30 mouse cellular contexts compared by ENCODE assay signal in the genomic region with DNA sequence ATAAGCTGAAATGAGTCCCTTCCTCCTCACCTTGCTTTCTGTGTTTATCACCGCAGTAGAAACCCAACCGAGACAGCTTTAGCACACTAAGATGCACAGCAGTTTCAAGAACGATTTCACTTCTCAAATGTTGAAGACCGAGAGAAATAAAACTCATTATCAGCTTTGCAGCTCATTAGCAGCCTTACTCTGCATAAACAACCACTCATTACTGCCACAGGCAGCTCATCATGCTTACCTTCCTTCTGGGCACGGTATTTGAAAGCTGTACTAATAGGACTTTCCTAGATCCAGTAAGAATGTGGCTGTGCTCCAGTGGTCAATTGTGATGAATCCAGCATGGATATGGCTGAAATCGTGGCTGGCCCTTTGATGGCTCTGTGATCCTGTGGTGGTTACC. TPM values are rescaled to one million over a fixed set of nuclear protein-coding genes. Genes with fewer than 3 reads are reported as not detected.
DNase-seq lines count a peak whose midpoint lies in the region; ATAC-seq and TF ChIP-seq lines count a peak whose summit lies in the region.
"Had no signal": no experiment of that assay in that cellular context is flagged by ENCODE, and none has a peak within 500 bp of the region (broad histone marks: within the 10 kb centered on the region; RNA-seq: fewer than 3 reads in every experiment).

No protein-coding gene starts in this region.

- no peak for ATAC-seq in forebrain, embryonic 14.5 days
- no peak for ATAC-seq in forebrain, embryonic 11.5 days (replicated peaks; ENCODE audit: low FRiP score)
- ATAC-seq in hindbrain, embryonic 16.5 days = peak; percentile 67; the same call in 1 of the 2 replicates
- no peak for ATAC-seq in hindbrain, embryonic 11.5 days (ENCODE audit: low FRiP score)
- ATAC-seq in neural tube, embryonic 14.5 days (ENCODE audit: low read depth) = peak; percentile 36; the same call in 1 of the 2 replicates
- ATAC-seq: activated CD4-positive, CD25-positive, alpha-beta regulatory T cell, adult 4 months; CD4-positive, CD25-positive, alpha-beta regulatory T cell, adult 4 months; forebrain, embryonic 16.5 days; Patski had no signal

- peak; percentile 23 for DNase-seq in forebrain, embryonic 14.5 days (ENCODE audit: low spot score)
- no peak for DNase-seq in forebrain, embryonic 11.5 days (ENCODE audit: low spot score)
- DNase-seq in hindbrain, embryonic 11.5 days (ENCODE audit: low spot score) = no peak
- DNase-seq in neural tube, embryonic 10.5 days (ENCODE audit: extremely low spot score, low spot score) = no peak
- peak; percentile 52 for DNase-seq in brain, embryonic 14.5 days (ENCODE audit: low read depth)
- DNase-seq in heart, postnatal 14 days = no peak
- DNase-seq: adrenal gland, adult 8-10 months; adrenal gland, postnatal 14 days; adrenal gland, postnatal 36 days; B cell, adult 2 months; cerebellum, adult 11 months; cerebellum, adult 18-20 months; cerebellum, adult 8-10 months; cerebellum, adult 9-11 months; cerebellum, postnatal 14 days; cerebellum, postnatal 36 days; embryo, embryonic 11 days had no signal

- TF ChIP-seq POLR2A in brain, embryonic 14.5 days (IDR thresholded peaks at IDR 0.05; ENCODE audit: borderline replicate concordance, extremely low read depth, insufficient read depth, insufficient read length, poor library complexity, severe bottlenecking) = no peak

- no peak overlapping the region for H3K4me2 ChIP-seq in forebrain, embryonic 14.5 days (ENCODE audit: low read length)
- no peak overlapping the region for H3K4me2 ChIP-seq in forebrain, embryonic 11.5 days (ENCODE audit: low read depth, low read length, severe bottlenecking)
- no peak overlapping the region for H3K4me2 ChIP-seq in hindbrain, embryonic 16.5 days (ENCODE audit: low read length)
- no peak overlapping the region for H3K4me2 ChIP-seq in hindbrain, embryonic 11.5 days (replicated peaks; ENCODE audit: low read depth, low read length)
- no peak overlapping the region for H3K4me2 ChIP-seq in neural tube, embryonic 14.5 days (ENCODE audit: low read depth, low read length)
- H3K4me2 ChIP-seq: embryonic facial prominence, embryonic 13.5 days; embryonic facial prominence, embryonic 15.5 days had no signal

- no peaks in the 10 kb centered on the region for H3K9me3 ChIP-seq in forebrain, embryonic 14.5 days (replicated peaks; ENCODE audit: control insufficient read depth, low read length)
- no peaks in the 10 kb centered on the region for H3K9me3 ChIP-seq in forebrain, embryonic 11.5 days (ENCODE audit: control insufficient read depth, low read length)
- H3K9me3 ChIP-seq in hindbrain, embryonic 16.5 days (ENCODE audit: control insufficient read depth, low read length) = no peaks in the 10 kb centered on the region
- no peaks in the 10 kb centered on the region for H3K9me3 ChIP-seq in hindbrain, embryonic 11.5 days (ENCODE audit: control insufficient read depth, low read length)
- no peaks in the 10 kb centered on the region for H3K9me3 ChIP-seq in neural tube, embryonic 14.5 days (ENCODE audit: control insufficient read depth, low read length)
- H3K9me3 ChIP-seq: embryonic facial prominence, embryonic 13.5 days; embryonic facial prominence, embryonic 15.5 days; forebrain, embryonic 10.5 days had no signal

- intact Hi-C loops in heart, postnatal 14 days (cut with DNase I) = no loop called here

- no peak overlapping the region for H3K4me3 ChIP-seq in forebrain, embryonic 14.5 days (ENCODE audit: low read depth, low read length)
- no peak overlapping the region for H3K4me3 ChIP-seq in forebrain, embryonic 11.5 days (ENCODE audit: low read depth, low read length)
- no peak overlapping the region for H3K4me3 ChIP-seq in hindbrain, embryonic 16.5 days (ENCODE audit: low read length)
- no peak overlapping the region for H3K4me3 ChIP-seq in hindbrain, embryonic 11.5 days (ENCODE audit: low read depth, low read length)
- H3K4me3 ChIP-seq in neural tube, embryonic 14.5 days (ENCODE audit: low read depth, low read length) = no peak overlapping the region
- H3K4me3 ChIP-seq: embryonic facial prominence, embryonic 13.5 days; embryonic facial prominence, embryonic 15.5 days; erythroblast, embryonic 14.5 days; forebrain, embryonic 10.5 days had no signal

- WGBS in forebrain, embryonic 14.5 days = 45% methylated on average over 6 of the region's 6 CpGs
- WGBS in forebrain, embryonic 11.5 days = 79% methylated on average over 6 of the region's 6 CpGs
- WGBS in hindbrain, embryonic 16.5 days = 79% methylated on average over 6 of the region's 6 CpGs
- 82% methylated on average over 6 of the region's 6 CpGs for whole genome bisulfite sequencing in hindbrain, embryonic 11.5 days
- 79% methylated on average over 6 of the region's 6 CpGs for WGBS in neural tube, embryonic 14.5 days

- H3K4me1 ChIP-seq in forebrain, embryonic 14.5 days (ENCODE audit: control insufficient read depth, insufficient read depth, low read length) = no peaks in the 10 kb centered on the region
- no peaks in the 10 kb centered on the region for H3K4me1 ChIP-seq in forebrain, embryonic 11.5 days (replicated peaks; ENCODE audit: control insufficient read depth, insufficient read depth, low read length)
- H3K4me1 ChIP-seq in hindbrain, embryonic 16.5 days (ENCODE audit: control insufficient read depth, insufficient read depth, low read depth, low read length) = no peaks in the 10 kb centered on the region
- no peaks in the 10 kb centered on the region for H3K4me1 ChIP-seq in hindbrain, embryonic 11.5 days (replicated peaks; ENCODE audit: control insufficient read depth, insufficient read depth, low read length)
- no peaks in the 10 kb centered on the region for H3K4me1 ChIP-seq in neural tube, embryonic 14.5 days (ENCODE audit: control insufficient read depth, insufficient read depth, low read length)
- H3K4me1 ChIP-seq: embryonic facial prominence, embryonic 13.5 days; embryonic facial prominence, embryonic 15.5 days; forebrain, embryonic 10.5 days had no signal

- no peaks in the 10 kb centered on the region for H3K36me3 ChIP-seq in forebrain, embryonic 14.5 days (ENCODE audit: control insufficient read depth, insufficient read depth, low read length)
- no peaks in the 10 kb centered on the region for H3K36me3 ChIP-seq in forebrain, embryonic 11.5 days (ENCODE audit: control insufficient read depth, insufficient read depth, low read length)
- H3K36me3 ChIP-seq in hindbrain, embryonic 16.5 days (ENCODE audit: control insufficient read depth, insufficient read depth, low read length) = no peaks in the 10 kb centered on the region
- H3K36me3 ChIP-seq in hindbrain, embryonic 11.5 days (ENCODE audit: control insufficient read depth, insufficient read depth, low read length) = no peaks in the 10 kb centered on the region
- no peaks in the 10 kb centered on the region for H3K36me3 ChIP-seq in neural tube, embryonic 14.5 days (ENCODE audit: control insufficient read depth, insufficient read depth, low read length)
- H3K36me3 ChIP-seq: embryonic facial prominence, embryonic 13.5 days; embryonic facial prominence, embryonic 15.5 days; forebrain, embryonic 10.5 days; G1E had no signal

- no peaks in the 10 kb centered on the region for H3K27me3 ChIP-seq in forebrain, embryonic 14.5 days (replicated peaks; ENCODE audit: control insufficient read depth, insufficient read depth, low read length)
- no peaks in the 10 kb centered on the region for H3K27me3 ChIP-seq in forebrain, embryonic 11.5 days (ENCODE audit: control insufficient read depth, insufficient read depth, low read length)
- H3K27me3 ChIP-seq in hindbrain, embryonic 16.5 days (replicated peaks; ENCODE audit: control insufficient read depth, insufficient read depth, low read length) = no peaks in the 10 kb centered on the region
- H3K27me3 ChIP-seq in hindbrain, embryonic 11.5 days (ENCODE audit: control insufficient read depth, insufficient read depth, low read length) = no peaks in the 10 kb centered on the region
- H3K27me3 ChIP-seq in neural tube, embryonic 14.5 days (ENCODE audit: control insufficient read depth, insufficient read depth, low read length) = no peaks in the 10 kb centered on the region
- H3K27me3 ChIP-seq: CH12.LX; embryonic facial prominence, embryonic 13.5 days; embryonic facial prominence, embryonic 15.5 days; Patski had no signal

- TF ChIP-seq CTCF in brain, embryonic 14.5 days (IDR thresholded peaks at IDR 0.05; ENCODE audit: borderline replicate concordance, extremely low read depth, insufficient read depth, insufficient read length) = no peak

- H3K27ac ChIP-seq in forebrain, embryonic 14.5 days (ENCODE audit: low read depth, low read length) = no peak overlapping the region
- H3K27ac ChIP-seq in forebrain, embryonic 11.5 days (ENCODE audit: low read depth, low read length) = no peak overlapping the region
- no peak overlapping the region for H3K27ac ChIP-seq in hindbrain, embryonic 16.5 days (ENCODE audit: low read depth, low read length)
- H3K27ac ChIP-seq in hindbrain, embryonic 11.5 days (ENCODE audit: low read depth, low read length) = no peak overlapping the region
- no peak overlapping the region for H3K27ac ChIP-seq in neural tube, embryonic 14.5 days (ENCODE audit: low read depth, low read length)
- H3K27ac ChIP-seq: embryonic facial prominence, embryonic 13.5 days; embryonic facial prominence, embryonic 15.5 days; forebrain, embryonic 10.5 days had no signal

- no peak overlapping the region for H3K9ac ChIP-seq in forebrain, embryonic 14.5 days (ENCODE audit: low read length)
- H3K9ac ChIP-seq in forebrain, embryonic 11.5 days (ENCODE audit: low read length) = no peak overlapping the region
- no peak overlapping the region for H3K9ac ChIP-seq in hindbrain, embryonic 16.5 days (ENCODE audit: low read depth, low read length)
- H3K9ac ChIP-seq in hindbrain, embryonic 11.5 days (ENCODE audit: low read depth, low read length) = no peak overlapping the region
- no peak overlapping the region for H3K9ac ChIP-seq in neural tube, embryonic 14.5 days (replicated peaks; ENCODE audit: low read depth, low read length)
- H3K9ac ChIP-seq: embryonic facial prominence, embryonic 13.5 days; embryonic facial prominence, embryonic 15.5 days had no signal

RNA-seq across cellular contexts. Expression of gene Gabra5, which starts 23.0 kb away (rescaled TPM):
- polyA plus RNA-seq in forebrain, embryonic 14.5 days (2014; fragmentation: Nextera tagmentation; extraction: Ambion mirVana) = 24.1 and 29.6 TPM in 2 replicates
- 0.52 and 0.59 TPM in 2 replicates for polyA plus RNA-seq in forebrain, embryonic 11.5 days (2014; fragmentation: Nextera tagmentation; extraction: Ambion mirVana)
- polyA plus RNA-seq in hindbrain, embryonic 16.5 days (2015; fragmentation: Nextera tagmentation; extraction: Ambion mirVana) = 62.5 and 78.3 TPM in 2 replicates
- 0.15 and 0.84 TPM in 2 replicates for polyA plus RNA-seq in hindbrain, embryonic 11.5 days (2014; fragmentation: Nextera tagmentation; extraction: Ambion mirVana)
- polyA plus RNA-seq in neural tube, embryonic 14.5 days (2014; fragmentation: Nextera tagmentation; extraction: Ambion mirVana) = 38.1 and 61.4 TPM in 2 replicates
- 20.7 and 22.7 TPM in 2 replicates for polyA plus RNA-seq in brain, embryonic 14.5 days (2012; rRNA removed)
- total RNA-seq in heart, postnatal 14 days (2021) = not detected
- total RNA-seq: adrenal gland, postnatal 14 days; adrenal gland, postnatal 36 days; CH12.LX; common myeloid progenitor, adult 5-6 weeks had no signal
- polyA plus RNA-seq: activated CD4-positive, CD25-positive, alpha-beta regulatory T cell, adult 4 months; CD4-positive, CD25-positive, alpha-beta regulatory T cell, adult 4 months; erythroblast, embryonic 14.5 days; G1E; Patski had no signal

Comparison
In these comparisons a context has a peak if more than half of its experiments do, and no peak if none do; other contexts are left out.
1. ATAC-seq: peak in hindbrain, embryonic 16.5 days (single experiment) and neural tube, embryonic 14.5 days (single experiment); none in forebrain, embryonic 14.5 days (single experiment), forebrain, embryonic 11.5 days (single experiment) and hindbrain, embryonic 11.5 days (single experiment).
2. DNase-seq: peak in forebrain, embryonic 14.5 days (single experiment) and brain, embryonic 14.5 days (single experiment); none in forebrain, embryonic 11.5 days (single experiment), hindbrain, embryonic 11.5 days (single experiment), neural tube, embryonic 10.5 days (single experiment) and heart, postnatal 14 days (0 of 2).
3. RNA of gene Gabra5, which starts 23.0 kb away (polyA plus RNA-seq): 62.5 to 78.3 TPM in hindbrain, embryonic 16.5 days, 38.1 to 61.4 TPM in neural tube, embryonic 14.5 days, 24.1 to 29.6 TPM in forebrain, embryonic 14.5 days and 20.7 to 22.7 TPM in brain, embryonic 14.5 days; 0.52 to 0.59 TPM in forebrain, embryonic 11.5 days and 0.15 to 0.84 TPM in hindbrain, embryonic 11.5 days; every median in the first group is over 10 times any median in the second.